Mouse (Mus musculus) spleen, postnatal 10 days (tissue): ENCODE results near the gene Camta1.

Experiments
- DNase-seq, 2 experiments: peaks; one replicate each; pipeline ENCODE4 v3.0.0; 2021 to 2022; ENCODE audit warnings: low spot score in 2 of 2

The Camta1 gene

DNA sequence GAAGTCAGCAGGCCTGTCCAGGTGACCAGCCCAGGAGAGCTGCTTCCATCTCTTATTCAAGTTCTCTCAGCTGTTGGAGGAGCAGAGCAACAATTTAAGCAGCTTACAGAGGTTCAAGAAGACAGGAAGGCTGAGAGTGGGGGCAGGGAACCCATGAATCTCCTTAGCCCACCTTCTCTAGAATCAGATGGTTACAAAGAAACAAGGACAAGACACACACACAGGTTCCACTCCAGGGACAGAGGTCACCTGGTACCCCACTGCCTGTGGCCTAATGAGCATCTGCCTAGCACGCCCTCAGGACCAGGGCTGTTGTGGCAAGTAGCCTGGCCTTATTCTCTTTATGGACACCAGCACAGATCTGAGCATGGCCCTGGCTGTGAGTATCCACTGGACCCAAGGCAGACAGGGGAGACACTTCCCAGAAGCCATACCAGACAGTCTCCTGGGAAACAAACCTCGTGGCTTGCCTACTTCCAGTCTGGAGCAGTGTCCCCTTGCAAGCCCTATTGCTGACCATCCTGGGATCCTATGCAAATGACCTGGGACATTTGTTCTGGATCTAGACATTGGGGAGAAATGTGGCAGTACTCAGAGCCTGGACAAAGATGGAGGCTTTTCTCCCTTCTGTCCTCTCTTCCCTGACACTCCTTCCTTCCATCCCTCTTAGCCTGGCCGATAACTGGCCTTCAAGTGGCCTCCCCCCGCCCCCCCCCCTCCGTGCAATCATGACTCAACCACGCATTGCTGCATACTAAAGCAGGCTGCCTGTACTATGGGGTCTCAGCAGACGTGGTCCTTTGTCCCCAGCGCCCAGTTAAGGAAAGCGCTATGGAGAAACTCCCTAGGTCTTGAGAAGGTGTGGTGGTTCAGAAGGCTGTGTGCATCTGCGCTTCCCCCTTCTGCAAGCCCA is 733.8 kb downstream of the Camta1 start:
- DNase-seq = no peak

DNA sequence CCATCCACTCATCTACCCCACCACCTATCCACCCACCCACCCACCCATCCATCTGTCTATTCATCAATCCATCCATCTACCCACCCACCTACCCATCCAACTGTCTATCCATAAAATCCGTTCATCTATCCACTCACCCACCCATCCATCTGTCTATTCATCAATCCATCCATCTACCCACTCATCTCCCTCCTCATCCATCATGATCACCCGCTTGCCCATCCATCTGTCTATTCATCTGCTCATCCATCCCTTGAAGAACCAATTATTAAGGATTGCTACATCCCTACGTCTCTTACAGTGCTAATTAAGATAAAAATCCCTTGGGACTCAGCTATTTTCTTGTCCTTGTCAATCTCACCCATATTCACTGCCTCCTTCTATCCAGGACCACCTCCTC is 742.8 kb downstream of the Camta1 start:
- DNase-seq = no peak

DNA sequence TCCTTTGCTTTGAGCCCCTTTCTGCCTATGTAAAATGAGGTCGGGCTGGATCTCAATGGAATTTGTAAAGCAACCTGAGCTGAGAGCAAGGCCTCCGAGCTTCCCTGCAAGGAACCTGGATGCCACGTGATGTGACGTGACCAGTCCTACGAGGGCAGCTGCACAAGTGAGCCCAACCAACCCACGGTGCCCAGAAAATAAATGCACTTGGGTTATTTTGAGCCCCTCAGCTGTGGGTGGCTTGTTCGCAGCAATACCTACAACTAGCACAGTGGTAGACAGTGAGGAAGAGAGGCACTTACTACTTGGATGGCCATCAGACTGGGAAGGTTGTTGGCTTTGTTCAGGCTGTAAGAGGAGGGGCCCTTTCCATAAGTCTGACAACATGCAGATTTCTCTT is 747.1 kb downstream of the Camta1 start:
- DNase-seq = no peak

DNA sequence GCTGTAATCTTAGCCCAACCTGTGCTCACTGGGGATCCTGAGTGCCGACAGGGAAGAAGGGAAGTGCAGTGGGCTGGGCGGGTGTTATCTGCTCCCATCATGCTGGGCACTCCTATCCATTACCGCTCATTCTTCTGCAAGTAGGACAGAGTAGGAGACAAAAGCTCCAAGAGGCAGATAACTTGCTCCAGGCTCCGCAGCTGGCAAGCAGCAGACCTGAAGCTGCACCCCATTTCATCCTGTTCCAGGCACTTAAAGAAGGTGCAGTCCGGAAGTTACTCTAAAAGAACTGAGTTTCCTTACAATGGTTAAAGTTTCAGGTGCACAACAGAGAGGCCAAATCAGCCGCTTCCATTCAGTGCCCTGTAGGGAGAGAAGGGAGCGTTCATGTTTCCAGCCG is 750.5 kb downstream of the Camta1 start:
- DNase-seq = no peak

DNA sequence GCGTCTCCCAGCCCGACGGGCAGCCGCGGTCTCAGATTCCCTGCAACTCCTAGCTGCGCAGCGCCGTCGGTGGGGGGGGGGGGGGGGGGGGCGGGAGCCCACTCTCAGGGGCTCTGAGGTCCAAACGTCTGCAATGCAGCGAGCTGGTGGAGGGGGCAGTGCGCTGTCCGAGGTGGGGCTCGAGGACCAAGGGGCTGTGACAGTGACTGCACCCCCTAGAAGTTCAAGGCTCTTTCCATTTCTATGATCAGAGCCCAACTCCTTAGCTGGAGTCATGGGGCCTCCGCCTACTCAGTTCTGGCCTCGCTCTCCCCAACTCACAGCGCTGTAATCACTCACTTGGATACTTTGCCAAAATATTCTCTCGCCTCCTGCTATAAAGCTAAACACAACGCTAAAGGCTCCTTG is 752.8 kb downstream of the Camta1 start:
- no peak for DNase-seq

DNA sequence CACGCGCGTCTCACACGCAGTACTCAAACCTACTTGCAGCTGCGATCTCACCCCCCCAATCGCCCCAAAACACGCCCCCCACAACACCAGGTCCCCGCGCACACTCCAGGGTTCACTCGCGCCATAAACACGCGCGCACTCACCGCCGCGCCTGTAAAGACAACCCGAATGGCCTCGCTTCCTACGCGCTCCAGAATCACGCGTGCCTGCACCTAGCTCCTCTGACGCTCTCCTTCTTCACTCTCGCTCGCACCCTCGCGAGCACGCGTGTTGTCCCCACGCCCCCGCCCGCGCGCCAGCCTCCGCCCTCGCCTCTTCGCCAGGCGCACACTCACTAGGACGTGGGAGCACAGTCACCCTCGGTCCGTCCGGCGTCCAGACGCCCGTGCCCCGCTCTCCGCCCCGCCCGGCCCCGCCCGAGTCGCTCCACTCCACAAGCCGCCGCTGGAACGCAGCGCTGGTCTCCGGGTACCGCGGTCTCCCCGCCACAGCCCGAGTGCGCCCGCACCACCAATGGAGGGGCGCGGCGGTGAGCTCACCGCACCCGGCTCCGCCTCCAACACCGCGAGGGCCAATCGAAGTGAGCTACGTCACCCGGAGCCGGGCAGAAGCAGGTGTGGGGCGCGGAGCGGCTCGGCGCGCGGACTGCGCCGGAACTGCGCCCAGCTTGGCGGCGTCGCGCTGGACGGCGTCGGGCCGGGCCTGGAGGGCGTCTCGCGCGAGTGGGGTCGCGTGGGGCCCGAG is 753.5 kb downstream of the Camta1 start:
- peak; percentile 20 to 73 for DNase-seq

DNA sequence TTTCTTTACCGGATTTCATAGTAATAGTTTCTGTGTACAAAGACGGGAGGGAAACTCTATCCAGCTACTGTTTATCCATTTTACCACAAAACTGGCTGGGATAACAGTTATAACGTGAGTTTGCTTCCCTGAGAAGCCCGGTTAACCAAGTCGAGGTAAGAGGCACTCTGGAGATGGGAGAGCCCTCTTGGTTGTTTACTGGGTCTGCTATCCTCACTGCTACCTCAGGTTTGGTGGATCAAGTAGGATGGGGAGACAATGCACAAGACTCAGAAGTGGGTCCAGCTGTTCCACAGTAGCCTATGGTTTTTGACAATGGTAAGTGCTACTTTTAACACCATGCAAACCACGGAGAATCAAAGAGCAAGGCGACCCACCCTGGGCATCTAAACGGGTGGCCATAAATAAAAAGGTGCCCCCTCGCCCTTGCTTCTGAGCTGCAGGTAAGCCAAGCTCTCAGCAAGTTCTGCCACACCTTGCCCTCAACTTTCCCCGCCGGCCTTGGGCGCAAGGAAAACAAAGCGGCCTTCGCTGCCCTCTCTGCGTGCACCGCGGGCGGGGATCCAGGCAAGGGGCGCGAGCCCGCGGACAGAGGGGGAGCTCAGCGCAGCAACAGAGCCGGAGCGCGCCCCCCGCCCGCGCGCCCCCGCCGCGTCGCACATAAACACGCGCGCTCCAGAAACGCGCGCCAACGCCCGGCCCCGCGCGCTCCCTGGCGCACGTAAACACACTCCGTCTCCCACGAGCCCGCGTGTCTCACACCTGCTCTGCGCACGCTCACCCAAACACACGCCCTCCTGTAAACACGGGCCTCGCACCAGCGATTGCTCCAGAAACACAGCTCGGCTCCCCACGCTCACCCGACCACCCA is 754.3 kb downstream of the Camta1 start:
- DNase-seq = no peak

DNA sequence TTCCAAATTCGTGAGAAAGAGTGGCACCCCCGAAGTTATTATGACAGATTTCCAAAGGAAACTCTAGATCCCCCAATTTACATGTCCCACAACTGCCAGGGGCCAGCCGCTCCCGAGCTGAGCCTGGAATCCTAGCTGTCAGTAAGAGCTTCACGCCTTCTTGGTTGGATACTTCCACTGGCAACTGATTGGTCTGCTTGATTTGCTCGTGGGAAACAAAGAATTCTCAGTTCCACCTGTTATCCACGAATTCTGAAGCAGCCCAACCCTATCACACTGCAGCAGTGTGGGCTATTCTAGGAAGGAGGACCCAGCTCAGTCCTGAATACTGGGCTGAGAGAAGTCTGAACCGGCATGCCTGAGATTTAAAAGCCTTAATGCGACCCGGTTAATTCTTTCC is 755.2 kb downstream of the Camta1 start:
- DNase-seq = no peak

DNA sequence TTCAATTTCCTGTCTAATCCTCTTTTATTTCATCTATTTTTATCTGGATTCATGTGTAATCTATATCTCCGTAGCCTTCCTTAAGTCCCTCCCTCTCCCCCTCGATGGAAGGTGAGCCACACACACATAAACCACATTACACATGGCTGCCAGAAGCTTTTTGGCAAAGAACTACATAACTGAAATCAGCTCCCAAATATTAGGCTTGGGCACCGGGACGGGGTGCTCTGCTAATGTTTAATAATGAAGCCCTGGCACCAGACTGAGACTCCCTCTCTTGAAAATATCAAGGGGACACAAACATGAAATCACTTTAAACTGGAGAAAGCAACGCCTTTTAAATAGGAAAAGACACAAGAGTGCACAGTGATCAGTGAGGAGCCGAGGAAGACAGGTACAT is 755.8 kb downstream of the Camta1 start:
- no peak for DNase-seq

DNA sequence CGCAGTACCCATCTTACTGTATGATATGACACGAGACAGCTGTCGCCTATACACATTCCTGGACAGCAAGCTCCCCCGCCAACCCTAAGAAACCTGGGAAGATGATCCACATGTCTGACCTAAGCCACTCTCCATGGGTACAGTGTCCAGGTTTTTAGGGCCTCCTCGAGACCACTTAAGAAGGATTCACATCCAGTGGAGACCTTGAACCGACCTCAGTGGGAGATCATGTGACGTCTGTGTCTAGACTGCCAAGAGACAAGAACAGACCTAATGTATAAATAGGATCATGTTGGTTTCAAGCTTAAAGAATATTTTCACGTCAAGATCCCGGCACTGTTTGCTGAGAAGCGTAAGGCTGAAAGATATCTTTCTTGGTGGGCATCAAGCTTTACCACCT is 757.5 kb downstream of the Camta1 start:
- DNase-seq = no peak

DNA sequence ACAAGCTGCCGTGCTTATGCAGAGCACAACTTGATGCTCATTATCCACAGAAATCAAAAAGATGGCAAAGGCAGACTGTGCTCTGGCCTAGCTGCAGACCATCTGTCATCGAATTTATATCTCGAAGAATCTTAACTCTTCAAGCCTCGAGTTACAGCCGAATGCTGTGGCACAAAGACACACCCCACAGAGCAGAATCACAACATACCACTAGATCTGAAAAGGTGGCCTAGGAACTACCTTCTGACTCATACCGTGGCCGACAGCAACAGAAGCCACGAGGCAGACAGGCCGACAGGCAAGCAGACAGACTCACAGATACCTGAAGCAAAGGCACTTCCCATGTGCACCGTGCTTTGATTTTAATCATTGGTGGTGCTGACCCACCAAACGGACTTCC is 758.0 kb downstream of the Camta1 start:
- no peak for DNase-seq

DNA sequence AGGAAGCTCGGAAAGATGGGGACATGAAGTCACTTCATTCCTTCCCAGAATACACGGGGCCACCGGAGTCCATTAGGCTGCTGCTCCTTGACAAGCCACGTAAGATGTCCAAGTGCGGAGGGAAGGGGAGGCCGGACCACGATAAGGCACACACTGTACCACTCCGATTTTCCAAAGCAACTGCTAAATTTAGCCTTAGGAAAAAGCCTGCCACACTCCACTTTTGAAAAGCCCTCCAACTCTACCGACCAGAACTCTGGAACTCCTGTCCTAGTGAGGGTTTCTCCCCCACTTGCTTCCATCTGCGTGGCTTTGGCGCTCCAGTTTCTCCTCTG is 764.6 kb downstream of the Camta1 start:
- DNase-seq = no peak

DNA sequence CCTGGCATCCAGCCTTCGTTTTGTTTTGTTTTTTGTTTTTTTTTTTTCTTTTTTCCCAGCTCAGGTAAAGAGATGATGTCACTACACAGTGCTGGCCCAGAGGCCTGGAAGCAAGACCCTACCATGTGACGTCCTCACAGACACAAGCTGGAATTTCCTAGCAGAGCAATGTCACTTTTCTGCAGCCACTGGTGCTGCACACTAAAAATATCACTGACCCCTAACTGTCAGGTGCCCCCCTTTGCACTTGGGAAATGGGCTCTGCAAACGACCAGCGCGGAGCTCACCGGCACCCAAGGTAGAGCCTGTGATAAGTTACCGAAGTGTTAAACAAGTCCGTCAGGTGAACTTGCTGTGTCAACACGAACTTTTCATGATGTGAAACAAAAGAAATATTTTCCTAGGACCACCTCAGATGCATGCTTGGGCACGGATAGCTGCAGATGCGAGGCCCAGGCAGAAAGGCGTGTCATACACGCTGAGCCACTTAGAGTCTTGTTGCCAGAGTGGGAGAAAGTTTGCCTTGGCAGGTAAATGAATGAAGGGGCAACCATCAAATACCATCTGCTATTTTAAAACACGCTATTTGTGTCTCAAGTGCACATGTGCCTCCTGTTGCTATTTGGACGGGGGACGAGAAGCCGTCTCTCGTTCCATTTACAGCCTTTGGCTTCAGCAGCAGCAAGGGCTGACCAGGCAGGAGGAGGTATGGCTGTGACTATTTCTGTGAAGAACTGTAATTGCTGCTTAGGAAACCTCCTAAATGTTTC is 765.2 kb downstream of the Camta1 start:
- DNase-seq = no peak

DNA sequence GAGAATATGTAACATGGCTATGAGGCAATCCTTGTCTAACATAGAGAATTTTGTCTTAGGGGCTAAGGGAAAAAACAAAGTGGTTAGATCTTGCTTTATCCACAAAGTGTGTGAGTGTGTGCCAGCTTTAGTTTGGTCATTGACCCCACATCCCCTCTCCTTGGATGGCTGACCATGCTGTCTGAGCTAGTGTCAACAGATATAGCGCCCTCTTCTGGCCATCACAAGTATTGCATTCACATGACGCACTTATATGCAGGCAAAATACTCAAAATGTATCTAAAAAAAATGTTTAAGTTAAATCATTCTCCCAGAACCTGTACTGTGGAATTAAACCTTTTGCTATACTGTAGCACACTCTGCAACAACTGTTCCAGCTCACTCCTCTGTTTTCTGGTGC is 766.5 kb downstream of the Camta1 start:
- DNase-seq = peak in 1 of 2 experiments; percentile 44

DNA sequence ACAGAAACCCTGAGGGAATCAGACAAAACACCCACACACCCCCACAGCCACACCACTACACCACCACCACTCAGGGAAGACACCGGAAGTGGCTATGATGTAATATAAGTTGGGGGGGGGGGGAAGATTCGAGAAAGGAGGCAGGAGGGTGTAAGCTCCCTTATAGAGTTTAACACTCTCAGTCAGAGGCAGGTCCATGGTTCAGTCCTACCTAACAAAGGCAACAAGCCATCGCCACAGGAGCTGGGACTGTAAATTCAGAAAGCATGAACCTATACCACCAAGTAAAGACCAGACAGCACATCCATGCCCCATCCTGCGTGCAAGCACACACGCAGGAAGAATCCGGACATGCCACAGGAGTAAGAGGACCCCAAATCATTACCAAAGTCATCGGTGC is 772.4 kb downstream of the Camta1 start, which contains the start of gene Gm13090:
Gene Gm13090 (plus strand): TSS at position 301 of the 400 bp plus-strand sequence.
- DNase-seq = no peak

DNA sequence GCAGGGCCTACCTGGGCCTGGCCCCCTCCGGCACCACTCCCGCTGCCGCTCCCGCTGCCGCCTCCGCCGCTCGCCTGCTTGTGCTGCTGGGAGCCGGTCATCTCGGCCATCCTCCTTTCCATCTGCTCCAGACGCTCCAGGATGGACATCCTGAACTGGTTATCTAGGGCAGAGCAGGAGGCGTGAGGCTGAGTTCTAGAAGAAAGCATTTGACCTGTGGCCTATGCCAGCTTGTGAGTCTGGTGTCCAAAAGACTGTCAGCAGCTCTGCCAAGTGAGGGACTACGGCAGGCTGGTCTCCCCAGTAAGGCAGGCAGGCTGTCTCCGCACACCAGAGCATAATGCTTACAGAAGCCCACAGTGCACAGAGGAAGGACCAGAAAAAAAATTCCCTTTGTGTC is 772.9 kb downstream of the Camta1 start:
- DNase-seq = no peak

DNA sequence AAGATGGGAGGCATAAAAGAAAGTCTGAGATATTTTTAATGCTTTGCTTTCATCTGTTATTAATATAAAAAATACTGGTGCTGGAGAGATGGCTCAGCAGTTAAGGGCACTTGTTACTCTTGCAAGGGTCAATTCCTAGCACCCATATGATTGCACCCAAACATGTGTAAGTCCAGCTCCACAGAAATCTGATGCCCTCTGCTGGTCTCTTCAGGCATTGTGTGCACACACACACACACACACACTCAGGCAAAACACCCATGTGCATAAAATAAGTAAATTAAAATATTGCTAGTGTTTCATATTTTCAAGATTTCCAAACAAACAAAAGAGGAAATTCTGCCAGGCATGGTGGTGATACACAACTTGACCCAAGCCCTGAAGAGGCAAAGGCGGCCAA is 774.3 kb downstream of the Camta1 start:
- no peak for DNase-seq

DNA sequence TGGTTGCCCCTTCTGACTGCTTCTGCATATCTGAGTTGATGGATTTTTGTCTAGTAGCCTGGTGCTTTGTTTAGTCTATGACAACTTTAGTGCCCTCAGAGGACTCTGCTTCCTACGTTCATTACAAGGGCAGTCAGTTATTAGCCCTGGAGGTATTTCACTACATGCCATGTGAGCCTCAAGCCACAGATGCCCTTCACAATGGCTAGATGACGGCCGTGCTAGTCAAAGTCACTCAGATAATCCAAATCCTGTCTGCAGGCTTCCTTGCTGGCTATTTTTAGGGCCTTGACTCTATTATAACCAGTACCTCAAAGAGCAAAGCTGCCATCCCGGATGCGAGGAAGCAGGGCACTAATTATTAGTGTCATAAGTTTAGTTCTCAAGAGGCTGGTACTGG is 778.6 kb downstream of the Camta1 start:
- no peak for DNase-seq

DNA sequence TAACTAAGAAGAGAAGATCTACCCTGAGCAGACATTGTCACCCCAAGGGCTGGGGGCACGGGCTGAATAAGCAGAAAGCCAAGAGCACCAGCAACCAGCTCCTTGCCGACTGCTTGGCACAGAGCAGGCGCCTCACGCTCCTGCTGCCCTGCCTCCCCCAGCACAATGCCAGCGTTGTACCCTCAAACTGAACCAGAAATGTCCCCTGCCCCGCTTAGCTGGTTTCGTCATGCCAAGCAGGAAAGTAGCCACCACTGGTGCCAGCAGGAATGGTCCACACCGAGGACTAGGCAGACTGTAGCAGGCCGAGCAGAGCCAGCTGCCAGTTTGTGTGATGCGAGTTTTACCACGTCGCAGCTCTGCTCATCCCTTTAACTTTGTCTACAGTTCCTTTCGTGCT is 779.7 kb downstream of the Camta1 start:
- DNase-seq = no peak

DNA sequence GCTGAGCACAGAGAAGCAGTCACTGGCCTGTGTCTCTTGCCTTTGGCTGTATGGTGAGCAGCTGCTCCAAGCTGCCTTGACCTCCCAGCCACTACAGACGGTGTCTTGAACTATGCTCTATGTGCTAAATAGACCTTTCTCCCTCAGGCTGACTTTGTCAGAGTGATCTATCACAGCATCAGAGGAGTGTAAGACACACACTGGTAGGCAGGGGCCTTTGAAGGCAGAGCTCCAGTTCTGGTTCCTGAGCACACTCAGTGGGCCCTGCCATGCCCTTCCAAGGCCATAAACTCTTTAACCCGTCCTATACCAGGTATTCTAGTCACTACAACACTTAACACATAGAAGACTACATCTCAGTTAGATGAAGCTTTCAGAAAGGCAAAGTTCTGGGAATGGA is 780.3 kb downstream of the Camta1 start:
- no peak for DNase-seq

DNA sequence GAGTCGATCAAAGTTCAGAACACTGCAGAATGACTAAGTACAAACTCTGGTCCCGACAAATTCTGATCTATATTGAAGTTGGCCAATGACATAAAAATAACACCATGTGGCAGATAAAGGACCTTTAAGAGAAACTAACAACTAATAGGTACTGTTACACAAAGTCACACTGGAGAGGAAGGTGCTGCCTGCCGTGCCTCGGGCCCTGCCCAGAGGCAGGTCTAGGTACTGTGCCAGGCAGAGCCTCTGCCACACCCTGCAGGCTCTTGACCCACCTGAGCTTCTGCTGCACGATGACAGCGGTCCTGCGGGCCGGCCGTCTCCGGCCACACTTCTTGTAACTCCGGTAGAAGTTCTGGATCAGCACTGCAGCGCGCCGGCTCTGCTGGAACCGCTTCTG is 786.9 kb downstream of the Camta1 start:
- no peak for DNase-seq
